Mouse (Mus musculus): ENCODE measurements around the gene Ankrd26.

The Ankrd26 gene

GRCm38 (mm10) chr6:118478957-118479708, 82.9 kb downstream of the Ankrd26 start, which contains the start of gene Zfp9:
Zfp9 (minus strand) TSS chr6:118479320.
- peak; percentile 72 for DNase-seq

DNA sequence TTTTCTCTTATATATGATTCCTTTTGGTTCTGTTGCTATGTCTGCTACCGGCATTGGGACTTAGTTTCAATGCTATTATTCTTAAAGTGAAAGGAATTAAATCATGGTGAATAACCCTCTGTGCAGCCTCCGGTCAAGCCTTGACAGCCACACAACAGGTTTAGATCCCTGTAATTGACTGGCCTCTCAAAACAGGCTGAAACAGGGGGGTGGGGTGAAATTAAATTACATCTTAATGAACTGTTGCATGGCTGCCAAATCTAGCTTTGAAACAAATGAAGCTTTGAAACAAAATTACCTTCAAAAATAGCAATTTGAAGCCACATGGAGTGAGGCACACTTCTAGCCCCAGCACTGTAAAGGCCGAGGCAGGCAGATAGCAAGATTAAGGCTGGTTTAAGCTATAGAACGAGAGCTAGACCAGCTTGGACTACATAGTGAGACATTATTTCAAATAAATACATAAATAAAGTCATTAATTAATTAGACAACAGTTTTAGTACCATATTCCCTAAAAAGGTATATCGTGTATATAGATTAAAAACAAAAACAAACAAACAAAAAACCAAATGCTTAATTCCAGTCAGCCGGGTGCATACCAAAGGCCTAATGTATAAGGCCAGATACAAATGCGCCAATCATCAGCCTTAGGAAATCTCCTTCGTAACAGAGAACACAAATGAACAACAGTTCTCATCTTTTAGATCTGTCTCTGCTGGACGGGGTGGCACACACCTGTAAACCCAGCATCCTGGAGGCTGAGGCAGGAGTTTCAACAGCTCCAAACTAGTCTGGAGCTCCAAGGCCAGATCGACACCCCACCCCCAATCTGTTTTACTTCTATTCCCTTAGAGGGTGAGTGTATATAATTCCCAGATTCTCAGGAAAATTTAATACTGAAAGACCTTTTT, 83.9 kb downstream of the Ankrd26 start:
- no peak for DNase-seq

- no peak for DNase-seq
These were observed 99.8 kb downstream of the Ankrd26 start for GRCm38 (mm10) chr6:118462069-118462705.

- no peak for DNase-seq
These were observed 104.3 kb downstream of the Ankrd26 start for GRCm38 (mm10) chr6:118457726-118458125.

DNA sequence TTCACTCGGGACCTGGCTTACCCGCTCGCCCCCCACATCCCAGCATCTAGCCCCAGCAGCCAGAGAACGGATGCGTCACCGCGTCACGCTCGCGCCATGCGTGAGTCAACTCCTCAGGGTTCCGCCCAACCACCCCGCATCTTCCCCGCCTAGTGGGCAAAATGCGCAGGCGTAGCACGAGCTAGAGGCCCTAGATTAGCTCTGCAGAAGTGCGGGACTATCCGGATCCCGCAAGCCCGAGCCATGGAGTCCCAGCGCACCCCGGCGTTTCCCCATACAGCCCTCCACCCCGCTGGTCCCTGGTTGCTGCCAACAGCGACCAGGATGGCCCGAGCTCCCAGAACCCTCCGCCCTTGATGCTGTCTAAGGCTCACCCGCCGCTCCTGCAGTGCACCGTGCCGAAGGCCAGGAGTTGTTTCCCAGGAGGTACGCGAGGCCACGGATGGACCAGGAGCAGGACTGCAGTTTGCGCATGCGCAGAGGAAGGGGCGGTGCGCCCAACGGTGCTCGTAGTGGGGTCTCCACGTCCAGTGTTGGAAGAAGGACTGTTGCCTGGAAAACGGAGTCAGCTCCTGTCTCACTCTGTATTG, 106.9 kb downstream of the Ankrd26 start, which contains the start of gene Zfp248:
Zfp248 (minus strand) TSS at position 487 of the 590 bp plus-strand sequence.
- peak; percentile 90 for DNase-seq

GRCm38 (mm10) chr6:118454452-118454851, 107.6 kb downstream of the Ankrd26 start:
- no peak for DNase-seq

Data from kidney, adult 18-20 months (tissue).